Mouse (Mus musculus): ENCODE measurements around the gene Pbx1.

DNA sequence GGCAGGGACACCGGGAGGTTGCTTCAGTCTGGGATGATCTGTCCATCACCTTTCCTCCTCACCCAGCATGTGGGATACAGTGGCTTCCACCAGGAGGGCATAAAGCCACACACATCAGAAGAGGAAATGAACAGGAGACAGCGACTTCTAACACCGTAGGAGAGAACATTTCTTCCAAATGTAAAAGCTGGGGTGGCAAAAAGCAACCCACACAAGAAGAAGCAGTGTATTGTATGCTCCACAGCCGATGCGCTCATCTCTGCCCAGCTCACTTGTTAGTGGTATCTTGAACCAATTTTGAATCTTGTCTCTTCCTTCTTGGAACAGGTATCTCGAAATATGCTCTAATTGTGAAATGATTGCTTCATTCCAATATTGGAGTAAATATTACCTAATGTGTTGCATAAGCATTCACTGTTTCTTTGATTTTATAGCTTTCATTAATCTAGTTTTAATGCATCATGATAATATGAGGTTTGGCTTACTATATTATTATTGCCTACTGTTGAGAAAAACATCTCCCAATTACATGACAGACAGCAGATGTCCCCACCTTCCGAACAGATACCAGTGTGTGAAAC is 95.7 kb downstream of the Pbx1 start:
- TF ChIP-seq POLR2A (IDR thresholded peaks at IDR 0.05; ENCODE audit: low read depth, low read length) (no peak), CTCF (conservative IDR thresholded peaks at IDR 0.05; ENCODE audit: insufficient read depth, insufficient read length, low read depth, low read length) (no peak)
